Mouse (Mus musculus) brain, embryonic 18.5 days (tissue): Measurements from ENCODE around the gene Ppp1r16b.

ENCODE experiments used
- DNase-seq: peaks from one replicate; pipeline ENCODE4 v3.0.0-alpha.2; 2012; ENCODE audit warnings: low read depth, low spot score

The Ppp1r16b gene

DNA sequence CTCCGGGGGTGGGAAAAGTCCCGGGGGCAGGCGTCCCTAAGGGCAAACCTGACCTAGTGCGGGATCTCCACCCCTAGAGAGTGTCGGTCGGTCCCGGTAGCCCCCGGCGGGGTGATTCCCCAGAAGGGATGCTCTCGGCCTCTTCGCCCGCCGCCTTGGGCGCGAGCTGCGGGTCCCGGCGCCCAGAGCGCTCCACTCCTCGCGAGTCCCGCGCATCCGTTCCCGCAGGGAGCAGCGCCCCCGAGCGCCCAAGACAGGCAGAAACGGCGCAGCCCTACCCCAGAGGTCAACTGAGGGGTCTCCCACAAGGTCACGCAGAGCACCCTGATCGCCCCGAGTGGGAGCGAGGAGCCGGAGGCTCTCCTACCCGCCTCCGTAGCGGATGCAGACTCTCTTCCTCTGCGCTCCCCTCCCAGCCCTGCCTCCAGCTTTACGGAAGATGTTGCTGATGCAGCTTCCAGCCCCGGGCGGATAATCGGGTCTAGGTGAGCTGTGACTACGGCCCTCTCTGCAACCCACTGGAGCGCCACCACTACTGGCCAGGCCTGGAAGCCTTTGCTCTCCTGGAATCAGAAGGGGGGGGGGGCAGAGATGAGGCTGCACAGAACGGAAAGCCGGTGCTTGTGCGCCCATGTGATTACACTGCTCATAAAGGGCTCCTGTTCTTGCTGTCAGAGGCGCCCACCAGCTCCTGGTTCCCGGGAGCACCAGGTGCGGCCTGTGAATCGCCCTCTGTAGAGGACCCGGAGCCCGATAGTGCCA, 2.7 kb downstream of the Ppp1r16b start:
- DNase-seq = no peak

DNA sequence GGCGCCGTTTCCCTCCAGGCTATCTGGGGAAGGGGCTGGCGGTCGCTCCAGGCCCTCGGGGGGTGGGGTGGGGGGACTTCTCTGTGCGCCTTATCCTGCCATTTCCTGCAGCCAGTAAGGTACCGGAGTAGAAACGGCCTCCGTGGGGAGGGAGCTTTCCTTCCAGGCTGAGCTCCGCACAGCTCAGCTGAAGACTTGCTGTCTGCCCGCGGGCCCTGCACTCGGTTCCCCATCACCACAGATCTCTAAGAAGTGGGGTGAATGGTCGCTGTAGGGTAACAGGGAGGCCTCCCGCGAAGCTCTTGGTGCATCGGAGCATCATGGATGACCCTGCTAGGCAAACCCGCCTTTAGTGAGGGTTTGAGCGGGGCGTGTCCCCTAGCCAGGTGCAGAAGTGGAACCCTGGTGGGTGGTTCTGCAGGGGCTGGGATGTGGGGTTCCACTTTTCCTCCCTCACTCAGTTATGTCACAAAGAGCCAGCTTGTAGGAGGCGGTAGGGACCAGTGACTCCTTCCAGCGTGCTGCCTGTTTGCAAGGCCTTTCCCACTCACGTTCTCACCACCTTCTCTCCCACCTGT, 3.3 kb downstream of the Ppp1r16b start:
- no peak for DNase-seq

GRCm38 (mm10) chr2:158669199-158670195, 4.3 kb downstream of the Ppp1r16b start:
- no peak for DNase-seq

DNA sequence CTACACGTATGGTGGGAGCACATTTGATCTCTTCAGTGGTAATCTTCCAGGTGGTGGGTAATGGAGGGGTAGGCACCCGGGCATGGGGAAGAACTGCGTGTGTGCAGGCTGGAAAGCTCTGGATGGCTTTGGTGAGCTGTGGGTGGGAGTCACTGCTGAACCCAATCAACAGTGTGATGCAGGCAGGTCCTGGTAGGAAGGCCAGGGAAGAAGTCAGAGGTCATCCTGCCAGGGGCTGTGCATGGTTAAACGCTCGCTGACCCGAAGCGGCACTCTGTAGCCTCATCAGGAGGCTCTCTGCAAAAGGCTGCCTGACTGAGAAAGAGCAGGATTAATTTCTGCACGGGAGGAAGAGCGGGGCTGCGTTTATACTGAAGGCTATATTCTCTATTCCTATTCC, 5.4 kb downstream of the Ppp1r16b start:
- no peak for DNase-seq

DNA sequence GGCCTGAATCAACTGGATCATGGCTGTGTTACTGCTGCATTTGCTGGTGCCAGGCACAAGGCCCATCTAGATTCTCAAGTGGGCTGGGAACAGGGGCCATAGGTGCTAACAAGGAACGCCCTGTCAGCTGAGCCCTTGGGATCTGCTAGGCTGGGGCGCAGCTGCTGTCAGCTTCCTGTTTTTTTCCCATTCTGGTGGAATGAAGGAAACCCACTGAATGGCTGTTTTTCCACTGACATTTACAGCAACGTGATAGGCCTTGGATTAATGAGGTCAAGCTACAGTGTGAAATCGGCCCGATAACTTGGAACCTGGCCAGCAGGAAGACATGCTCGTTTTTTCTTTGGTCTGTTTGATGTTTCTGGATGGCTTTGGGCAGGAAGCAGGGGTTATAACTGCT, 7.6 kb downstream of the Ppp1r16b start:
- DNase-seq = no peak

- no peak for DNase-seq
These were observed 8.3 kb downstream of the Ppp1r16b start for GRCm38 (mm10) chr2:158673493-158673892.

DNA sequence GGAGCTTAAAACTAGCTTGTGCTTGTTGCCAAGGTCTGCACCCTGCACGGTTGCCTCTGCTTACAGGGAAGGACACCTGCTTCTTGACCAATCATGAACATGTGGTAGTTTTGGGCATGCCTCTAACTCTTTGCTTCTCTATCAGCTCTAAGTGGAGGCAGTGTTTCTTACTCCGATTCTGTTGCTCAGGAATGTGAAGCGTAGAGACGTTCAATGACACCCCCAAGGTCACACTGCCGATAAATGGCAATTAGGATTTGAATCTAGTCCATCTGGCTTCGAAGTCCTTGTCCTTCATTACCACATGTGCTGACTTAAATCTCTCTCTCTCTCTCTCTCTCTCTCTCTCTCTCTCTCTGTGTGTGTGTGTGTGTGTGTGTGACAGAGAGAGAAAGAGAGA, 8.9 kb downstream of the Ppp1r16b start:
- no peak for DNase-seq

- DNase-seq = no peak
These were observed 9.6 kb downstream of the Ppp1r16b start for GRCm38 (mm10) chr2:158674759-158675158.

DNA sequence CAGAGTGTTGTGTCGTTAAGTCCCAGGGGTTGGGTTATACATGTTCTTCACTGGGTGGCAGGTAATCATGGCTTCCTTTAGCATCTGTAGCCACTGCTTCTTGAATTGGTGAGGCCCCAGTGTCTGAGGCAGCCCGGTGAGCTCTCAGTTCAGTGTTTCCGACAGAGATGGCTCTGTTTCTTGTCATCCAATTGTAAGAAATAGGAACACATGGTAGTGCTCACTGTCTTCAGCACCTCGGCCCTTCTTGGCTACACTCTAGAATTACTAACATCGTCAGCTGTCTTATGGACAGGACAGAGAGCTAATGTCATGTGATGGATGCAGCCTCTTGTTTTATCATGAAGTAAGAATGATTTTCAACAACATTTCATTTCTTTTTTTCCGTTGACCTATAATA, 10.0 kb downstream of the Ppp1r16b start:
- DNase-seq = no peak

- DNase-seq = no peak
These were observed 10.8 kb downstream of the Ppp1r16b start for GRCm38 (mm10) chr2:158675907-158676533.

- no peak for DNase-seq
These were observed 12.7 kb downstream of the Ppp1r16b start for GRCm38 (mm10) chr2:158677946-158678345.

DNA sequence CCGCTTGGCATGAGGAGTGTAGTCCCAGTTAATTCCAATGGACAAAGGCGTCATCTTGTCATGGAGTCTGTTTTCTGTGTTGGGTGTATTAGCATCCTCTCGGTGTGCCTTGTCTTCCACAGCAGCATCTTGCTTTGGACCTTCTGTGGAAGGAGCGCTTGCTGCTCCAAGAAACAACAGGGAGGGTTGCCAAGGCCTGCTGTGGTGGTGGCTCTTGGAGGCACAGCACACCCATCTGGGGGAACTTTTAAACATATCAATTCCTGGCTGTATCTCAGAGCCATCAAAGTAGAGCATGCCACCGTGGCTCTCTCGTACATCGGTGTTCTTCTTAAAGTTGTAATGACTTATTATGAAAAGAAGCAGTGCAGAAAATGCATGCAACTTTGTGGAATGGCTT, 13.9 kb downstream of the Ppp1r16b start:
- no peak for DNase-seq

DNA sequence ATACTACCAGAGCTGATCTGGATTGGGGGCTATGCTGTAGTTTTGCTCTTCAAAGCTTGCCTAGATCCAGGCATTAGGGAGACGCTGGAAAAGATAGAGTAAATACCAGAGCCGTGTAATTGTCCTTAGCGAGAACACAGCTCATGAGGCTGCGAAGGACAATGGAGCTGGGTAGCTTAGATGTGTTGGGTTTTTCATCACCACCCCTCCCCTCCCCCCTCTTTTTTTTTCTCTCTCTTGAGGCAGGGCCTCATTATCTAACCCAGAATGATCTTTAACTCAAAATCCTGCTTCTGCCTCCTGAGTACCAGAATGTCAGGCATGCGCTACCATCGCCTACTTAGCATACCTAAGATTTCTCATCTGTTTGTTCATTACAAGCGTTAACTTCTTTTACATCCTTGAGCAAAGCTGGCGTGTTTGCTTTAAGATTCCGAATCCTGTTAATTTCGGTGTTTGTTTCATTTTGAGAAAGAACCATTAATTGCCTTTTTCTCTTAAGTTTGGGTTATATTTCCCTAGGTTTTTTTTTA, 15.2 kb downstream of the Ppp1r16b start:
- DNase-seq = no peak

GRCm38 (mm10) chr2:158681714-158682113, 16.5 kb downstream of the Ppp1r16b start:
- no peak for DNase-seq

DNA sequence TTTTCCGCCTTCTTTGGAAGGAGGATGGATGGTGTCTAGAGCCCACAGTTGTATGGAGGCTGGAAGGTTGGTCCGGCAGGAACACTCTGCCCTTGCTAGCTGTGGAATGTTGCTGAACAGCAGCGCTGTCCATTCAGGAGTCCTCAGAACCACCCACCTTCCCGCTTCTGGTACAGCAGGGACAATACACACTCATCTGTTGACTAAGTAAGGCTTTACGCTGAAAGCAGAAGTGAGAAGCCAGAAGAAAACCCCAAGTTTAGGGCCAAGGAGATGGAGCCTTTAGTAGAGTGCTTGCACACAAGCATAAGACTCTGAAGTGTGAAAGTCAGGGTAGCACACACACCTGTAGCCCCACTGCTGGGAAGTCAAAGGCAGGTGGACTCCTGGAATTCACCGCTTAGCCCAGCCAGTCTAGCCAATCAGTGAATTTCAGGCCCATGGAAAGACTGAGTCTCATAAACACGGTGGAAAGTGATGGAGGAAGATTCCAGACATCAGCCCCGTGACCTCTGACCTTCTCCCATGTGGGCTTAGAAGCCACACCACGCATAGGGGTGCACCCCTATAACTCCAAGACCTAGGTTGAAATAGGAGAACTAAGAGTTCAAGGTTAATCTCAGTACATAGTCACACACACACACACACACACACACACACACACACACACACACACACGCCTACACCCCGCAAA, 17.3 kb downstream of the Ppp1r16b start:
- DNase-seq = no peak

DNA sequence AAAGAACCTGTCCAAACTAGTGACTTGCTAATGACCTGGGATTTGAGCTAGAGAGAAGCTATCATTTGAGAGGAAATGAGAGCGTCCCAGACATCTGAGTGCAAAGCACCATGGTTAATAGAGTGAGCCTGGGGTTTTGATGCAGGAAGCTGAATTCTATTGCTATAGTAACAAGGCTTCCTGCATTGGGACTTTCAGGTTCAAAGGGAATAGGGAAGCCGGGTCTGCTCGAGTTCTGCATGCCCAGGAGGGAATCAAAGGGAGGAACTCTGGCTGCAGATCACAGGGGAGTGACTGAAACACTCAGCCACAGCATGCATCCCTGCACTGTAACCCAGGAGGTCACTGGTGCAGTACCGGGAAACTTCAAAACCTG, 17.8 kb downstream of the Ppp1r16b start:
- DNase-seq = no peak

- DNase-seq = no peak
These were observed 19.1 kb downstream of the Ppp1r16b start for GRCm38 (mm10) chr2:158684247-158684843.

GRCm38 (mm10) chr2:158684910-158685309, 19.7 kb downstream of the Ppp1r16b start:
- no peak for DNase-seq

- DNase-seq = no peak
These were observed 21.2 kb downstream of the Ppp1r16b start for GRCm38 (mm10) chr2:158686394-158686793.

GRCm38 (mm10) chr2:158687804-158688241, 22.6 kb downstream of the Ppp1r16b start:
- DNase-seq = no peak
